Mouse (Mus musculus): ENCODE results near the gene Tpst2.

Gene Tpst2

DNA sequence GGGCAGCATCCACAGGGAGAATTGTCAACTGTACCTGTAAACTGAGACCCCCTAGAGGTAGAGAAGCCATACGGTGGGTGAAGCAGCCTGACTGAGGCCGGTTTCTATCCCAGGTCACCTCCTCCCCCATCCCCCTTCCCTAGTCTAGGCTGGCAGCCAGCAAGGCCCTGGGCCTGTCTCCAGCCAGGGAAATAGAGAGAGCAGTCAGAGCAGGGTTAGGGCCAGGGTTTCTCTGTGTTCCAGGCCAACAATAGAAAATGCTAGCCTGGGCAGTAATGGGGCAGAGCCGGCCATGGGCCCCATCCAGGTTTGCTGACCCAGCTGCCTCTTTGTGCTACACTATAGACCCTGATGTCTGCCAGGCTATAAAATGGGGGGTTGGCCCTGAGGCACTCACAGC lies 21.1 kb upstream of the Tpst2 start, which contains the start of gene Crybb1:
TSS of gene Crybb1 (plus strand) at position 390 of the 400 bp plus-strand sequence.
- no peak for DNase-seq (ENCODE audit: low spot score)

DNA sequence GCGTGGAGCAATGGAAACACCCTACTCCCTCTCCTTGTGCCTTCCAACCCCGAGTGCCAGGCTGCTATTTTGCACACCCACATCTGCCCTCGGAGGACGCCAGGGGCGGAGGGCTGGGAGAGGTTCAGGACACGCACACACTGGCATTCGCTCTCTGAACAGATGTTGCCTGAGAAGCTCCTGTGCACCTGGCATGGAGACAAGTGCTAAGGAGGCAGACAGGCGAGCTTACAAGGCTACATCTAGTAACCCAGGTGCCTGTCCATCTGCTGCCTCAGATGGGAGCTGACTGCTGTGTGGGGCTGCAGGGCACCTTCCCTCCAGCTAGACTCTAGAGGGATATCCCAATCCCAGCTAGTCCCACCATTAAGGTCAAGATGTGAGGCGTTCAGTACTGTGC lies 20.0 kb upstream of the Tpst2 start:
- DNase-seq (ENCODE audit: low spot score), result no peak

DNA sequence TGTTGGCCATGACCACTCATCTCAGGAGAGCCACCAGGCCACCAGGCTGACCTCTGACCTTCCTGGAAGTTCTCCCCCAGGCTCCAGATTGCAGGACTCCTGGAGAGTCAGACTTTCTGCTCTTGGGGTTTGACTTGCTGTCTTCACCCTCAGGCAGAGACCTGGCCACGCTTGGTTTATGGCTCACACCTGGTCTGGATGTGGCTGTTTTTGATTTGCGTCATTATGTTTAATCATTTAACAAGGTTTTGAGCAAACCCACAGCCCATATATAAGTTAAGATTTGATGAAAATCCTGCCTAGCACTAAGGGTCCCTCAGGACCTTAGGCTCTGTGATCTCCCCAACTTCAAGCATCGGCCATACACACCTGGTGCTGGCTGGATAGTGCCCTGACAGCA lies 18.6 kb upstream of the Tpst2 start:
- no peak for DNase-seq (ENCODE audit: low spot score)

DNA sequence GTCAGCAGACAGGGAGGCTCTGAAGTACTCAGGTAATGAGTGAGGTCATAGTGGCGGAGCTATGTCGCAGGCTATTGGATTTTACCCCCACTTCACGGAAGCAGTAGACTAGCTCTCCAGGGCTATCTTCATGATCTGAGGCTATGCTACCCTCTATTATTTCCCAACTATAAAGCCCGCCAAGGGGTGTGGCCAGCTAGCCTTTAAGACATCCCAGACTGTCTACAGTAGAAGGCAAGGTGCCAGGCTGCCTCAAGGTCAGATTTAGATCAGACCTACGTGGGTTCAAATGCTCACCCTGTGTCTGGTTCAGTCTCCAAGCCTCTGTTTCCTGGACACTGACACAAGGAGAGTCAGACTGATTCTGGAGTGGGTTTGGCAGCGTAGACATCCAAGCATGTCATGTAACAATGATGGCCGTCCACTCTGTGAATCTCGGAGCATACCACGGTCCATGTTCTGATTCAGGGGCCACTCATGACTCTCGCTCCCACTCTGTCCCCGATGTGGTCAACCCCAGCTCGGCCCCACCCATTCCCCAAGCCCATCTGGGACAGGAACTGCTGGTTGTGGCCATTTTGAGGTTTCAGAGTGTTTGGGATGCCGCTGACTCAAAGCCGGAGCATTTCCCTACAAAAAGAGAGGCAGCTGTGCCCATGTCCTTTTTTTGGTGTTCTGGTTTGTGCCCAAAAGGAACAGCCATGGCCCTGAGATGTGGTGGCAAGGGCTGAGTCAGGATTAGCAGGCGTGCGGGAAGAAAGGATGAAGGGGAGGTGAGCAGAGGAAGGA lies 16.4 kb upstream of the Tpst2 start:
- DNase-seq (ENCODE audit: low spot score), result no peak

DNA sequence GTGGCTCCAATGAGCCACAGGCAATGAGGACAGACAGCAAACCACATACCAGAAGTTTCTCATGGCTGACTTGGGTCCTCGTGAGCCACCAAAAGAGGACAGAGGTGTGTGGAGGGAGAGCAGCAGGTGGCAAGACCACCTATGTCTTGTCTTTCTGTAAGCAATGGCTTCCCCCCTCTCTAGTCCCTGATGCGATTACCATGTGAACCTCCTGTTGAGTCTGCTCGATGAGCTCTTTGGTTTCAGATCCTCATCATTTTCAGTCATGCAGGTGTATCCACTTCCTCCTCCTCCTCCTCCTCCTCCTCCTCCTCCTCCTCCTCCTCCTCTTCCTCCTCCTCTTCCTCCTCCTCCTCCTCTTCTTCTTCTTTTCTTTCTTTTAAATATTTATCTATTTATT lies 15.7 kb upstream of the Tpst2 start:
- DNase-seq (ENCODE audit: low spot score), result no peak

DNA sequence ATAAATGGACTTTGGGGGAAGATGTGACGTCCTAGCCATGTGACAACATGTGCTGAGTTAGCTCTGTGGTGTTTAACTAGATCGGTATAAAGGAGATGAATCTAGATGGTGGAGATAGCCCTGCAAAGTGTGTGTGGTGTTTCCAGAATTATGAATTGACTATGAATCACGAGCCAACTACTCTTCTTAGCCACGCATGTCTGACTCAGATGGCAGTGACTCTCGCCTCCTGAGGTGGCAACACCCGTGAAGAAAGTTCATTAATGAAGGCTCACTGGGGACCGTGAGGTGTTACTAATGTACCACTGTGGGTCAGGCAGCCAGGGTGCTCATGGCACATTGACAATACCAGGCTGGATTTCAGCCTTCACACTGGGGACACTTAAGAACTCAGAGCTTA lies 12.4 kb upstream of the Tpst2 start:
- DNase-seq (ENCODE audit: low spot score), result no peak

DNA sequence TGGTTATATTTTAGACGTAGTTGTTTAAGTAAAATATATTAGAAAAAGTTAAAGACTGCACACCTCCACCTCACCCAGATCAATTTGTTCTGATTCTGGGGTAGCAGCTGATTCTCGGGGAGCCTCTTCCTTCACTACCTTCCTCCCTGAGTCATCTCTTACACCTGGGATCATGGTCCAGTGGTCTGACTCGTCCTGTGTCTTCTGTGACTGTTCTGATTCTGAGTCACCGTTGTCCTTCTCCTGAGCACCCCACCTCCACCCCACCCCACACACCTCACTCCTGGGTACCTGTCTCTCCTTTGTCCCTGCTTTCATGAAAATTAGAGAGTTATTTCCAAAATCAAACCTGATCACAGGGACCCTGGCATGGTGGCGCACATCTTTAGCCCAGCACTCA lies 11.4 kb upstream of the Tpst2 start:
- no peak for DNase-seq (ENCODE audit: low spot score)

DNA sequence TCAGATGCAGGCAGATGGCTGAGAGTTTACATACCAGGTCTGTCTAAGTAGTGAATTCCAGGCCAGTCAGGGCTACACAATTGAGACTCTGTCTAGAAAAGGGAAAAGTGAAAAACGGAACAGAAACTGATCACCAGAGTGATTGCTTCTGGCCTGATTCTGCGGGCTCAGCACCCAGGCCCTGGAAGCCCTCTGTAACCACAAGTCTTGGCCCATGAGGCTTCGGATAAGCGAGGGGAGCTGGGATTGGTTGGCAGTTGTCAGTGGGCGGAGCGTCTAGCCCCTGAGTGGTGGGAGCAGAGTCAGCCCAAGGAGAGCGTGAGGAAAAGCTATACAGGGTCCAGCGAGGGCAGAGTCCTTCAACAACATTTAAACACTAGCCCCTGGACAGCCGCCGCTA lies 11.0 kb upstream of the Tpst2 start:
- DNase-seq (ENCODE audit: low spot score), result no peak

DNA sequence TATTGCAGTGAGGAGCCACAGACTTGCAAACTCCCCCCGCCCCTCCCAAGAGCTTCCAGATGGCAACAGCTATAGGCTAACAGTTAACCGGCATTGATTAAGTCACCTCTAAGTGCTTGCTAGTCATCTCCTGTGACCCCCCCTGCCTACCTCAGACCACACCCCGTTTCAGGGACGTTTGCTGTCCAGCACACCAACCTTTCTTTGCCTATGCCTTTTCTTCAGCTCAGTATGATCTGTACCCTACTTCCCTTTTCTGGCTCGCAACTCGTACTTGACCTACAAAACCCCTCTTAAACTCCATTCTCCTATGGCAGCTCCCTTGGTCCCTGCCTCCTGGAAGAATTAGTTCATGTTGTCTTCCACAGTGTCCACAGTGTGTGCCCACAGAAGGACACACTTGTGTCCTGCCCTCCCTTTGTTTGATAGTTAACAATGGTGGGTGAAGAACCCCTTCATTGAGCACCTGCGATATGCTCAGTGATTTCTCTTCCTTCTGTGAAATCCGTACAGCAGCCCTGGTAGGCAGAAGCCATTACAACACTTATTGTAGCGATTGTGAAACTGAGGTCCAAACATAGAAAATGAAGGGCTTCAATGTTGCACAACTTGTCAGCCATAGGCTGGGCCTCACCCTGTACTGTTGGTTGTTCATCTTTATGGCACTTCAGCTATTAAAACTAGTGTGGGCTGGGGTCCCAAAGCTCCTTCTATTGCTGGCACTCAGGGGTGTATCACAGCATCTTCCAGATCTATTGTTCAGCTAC lies 10.3 kb upstream of the Tpst2 start:
- no peak for DNase-seq (ENCODE audit: low spot score)

DNA sequence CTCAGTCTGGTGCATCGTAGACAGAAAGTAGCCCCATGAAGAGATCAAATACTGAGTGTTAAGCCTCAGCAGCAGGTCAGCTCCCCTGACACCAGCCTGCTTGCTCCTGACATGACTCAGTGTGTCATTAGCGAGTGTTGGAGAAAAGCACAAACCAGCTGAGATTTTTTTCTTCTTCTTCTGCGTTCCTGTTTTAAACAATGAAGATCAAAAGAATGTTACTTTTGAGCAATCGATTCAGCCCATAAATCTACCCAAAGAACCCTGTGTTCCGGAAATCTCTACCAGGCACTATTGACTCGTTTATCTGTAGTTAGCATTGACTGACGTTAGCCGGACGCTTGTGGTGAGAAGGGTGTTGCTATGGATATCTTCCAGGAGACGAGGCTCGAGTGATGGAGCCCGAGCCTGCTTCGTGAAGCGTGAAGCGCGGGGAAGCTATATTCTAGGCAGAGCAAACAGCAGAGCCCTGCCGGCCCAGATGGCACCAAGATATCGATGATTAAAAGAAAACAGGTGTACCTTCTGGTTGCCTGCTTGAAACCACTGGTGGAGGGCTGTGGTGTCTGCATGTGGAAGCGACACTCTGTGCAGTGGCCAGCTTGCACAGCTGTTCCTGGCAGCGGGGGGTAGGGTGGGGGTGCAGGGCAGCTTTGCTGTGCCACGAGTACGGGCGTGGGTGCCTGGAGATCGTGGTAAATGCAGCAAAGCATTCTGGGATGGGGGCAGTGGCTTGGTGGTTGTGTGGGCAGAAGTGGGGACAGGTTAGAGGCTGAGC lies 5.5 kb upstream of the Tpst2 start:
- DNase-seq (ENCODE audit: low spot score), result no peak

DNA sequence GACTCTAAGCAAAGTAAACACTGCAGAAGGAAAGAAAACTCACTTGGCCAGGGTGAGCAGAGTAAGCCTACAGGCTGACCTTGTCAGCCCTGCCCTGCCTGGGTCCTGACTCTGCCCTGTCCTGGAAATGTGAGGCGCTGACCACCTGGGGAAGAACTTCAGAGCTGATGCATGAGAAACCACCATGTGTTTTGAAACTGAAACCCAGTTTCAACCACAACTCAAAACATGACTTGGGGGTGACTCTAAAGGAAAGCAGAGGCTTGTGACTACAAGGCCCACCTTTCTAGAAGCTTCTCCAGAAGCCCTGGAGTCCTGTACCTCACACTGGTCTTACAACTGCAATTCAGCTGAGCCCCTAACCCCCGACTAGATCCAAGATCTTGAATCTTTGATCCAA lies 3.6 kb upstream of the Tpst2 start:
- DNase-seq (ENCODE audit: low spot score), result no peak

DNA sequence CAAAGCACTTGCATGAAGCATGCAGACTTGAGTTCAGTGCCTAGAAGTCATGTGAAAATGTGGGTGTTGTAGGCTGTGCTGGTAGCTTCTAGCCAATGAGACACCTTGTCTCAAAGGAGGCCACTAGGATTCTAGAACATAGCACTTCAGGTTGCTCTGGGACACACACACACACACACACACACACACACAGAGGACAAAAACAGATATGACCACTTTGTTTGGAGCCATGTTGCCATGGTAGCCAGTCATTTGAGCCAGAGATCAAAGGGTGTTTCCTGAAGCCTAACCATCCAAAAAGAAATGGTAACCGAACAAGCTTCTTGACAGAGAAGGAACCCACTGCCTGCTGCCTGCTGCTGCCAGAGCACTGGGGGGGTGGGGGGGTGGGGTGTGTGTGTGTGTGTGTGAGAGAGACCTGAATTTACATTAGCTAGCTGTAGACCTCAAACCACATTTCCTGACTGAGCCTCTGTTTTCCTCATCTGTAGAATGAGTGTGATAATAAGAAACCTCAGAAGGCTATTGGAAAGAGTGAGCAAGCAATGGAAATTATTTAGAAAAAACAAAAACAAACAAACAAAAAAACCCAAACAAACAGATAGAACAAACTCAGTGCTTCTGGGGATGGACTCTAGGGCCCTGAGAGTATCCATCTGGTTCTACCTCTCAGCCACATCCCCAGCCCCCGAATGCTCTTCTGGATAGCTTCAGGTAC lies 2.6 kb upstream of the Tpst2 start:
- no peak for DNase-seq (ENCODE audit: low spot score)

DNA sequence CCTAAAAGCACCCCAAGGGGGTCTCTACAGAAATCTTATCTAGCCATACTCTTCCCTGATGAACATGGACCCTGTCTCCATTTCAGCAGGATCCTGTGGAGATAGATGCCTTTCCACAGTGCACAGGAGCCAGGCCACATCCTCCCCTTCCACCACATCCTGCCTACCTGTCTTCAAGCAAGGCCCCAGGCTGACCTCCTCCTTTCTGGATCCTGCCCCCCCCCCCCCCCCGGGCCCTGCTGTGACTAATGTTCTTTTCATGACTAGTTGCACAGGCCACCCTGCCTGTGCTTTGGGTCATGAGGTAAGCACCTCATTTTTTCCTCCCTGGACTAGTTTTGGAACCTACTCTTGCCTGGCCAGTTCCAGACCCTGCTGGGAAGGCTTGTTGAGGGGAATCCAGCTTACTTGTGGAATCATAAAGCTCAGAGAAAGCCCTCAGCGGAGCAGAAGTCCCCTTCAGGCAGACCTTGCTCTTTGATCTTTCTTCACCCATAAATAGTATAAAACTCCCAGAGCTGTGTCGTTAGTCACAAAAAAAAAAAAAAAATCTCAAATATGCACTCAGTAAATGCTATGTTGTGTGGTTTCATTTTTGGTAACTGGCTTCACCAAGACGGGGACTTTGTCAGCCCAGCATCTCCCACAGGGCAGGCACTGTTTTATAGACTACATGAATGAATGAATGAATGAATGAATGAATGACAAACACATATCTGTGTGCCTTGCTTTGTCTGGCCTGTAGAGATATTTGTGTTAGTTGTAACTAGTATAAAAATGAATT lies 1.3 kb upstream of the Tpst2 start:
- no peak for DNase-seq (ENCODE audit: low spot score)

DNA sequence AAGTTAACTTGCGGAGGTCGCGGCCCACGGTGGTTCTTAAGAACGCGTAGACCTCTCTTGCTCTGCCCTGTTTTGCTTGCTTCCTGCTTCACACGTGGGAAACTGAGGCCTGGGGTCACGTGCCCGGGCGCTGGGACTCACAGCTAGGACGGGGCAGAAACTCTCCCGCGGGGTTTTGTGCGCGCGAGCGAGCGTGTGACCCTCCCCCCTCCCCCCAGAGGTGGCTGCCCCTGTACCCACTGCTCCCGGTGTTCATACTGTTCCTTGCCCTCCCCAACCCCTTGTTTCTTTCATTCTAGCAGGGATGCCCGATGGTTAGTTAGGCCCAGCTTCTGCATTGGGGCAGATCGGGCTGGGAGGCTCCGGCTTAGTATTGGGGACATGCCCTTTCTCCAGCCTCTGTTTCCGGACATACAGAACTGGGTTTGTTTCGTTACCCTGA lies 437 bp downstream of the Tpst2 start:
- no peak for DNase-seq (ENCODE audit: low spot score)

DNA sequence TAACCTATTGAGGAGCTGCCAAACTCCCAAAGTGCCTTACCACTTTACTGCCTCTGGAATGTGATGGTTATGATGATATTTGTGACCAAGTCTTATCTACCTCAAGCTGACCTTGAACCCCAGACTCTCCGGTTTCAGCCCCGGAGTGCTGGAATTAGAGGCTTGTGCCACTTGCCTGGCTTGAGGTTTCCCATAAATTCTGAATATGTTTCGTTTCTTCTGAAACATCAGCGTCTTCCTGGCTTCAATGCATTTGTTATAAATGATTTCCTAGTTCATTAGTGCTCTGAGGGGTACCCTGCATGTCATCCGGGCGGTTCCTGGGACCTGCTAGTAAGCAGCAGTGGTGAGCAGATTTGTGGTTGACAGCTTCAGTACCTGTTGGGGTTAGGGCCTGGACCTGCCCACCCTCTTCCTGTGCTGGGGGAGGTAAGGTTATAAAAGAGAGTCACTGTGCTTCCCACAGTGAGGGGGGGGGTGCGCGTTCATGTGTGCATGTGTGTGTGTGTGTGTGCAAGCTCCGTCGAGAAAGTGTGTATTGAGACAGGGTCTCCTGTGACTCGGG lies 1.5 kb downstream of the Tpst2 start:
- no peak for DNase-seq (ENCODE audit: low spot score)

DNA sequence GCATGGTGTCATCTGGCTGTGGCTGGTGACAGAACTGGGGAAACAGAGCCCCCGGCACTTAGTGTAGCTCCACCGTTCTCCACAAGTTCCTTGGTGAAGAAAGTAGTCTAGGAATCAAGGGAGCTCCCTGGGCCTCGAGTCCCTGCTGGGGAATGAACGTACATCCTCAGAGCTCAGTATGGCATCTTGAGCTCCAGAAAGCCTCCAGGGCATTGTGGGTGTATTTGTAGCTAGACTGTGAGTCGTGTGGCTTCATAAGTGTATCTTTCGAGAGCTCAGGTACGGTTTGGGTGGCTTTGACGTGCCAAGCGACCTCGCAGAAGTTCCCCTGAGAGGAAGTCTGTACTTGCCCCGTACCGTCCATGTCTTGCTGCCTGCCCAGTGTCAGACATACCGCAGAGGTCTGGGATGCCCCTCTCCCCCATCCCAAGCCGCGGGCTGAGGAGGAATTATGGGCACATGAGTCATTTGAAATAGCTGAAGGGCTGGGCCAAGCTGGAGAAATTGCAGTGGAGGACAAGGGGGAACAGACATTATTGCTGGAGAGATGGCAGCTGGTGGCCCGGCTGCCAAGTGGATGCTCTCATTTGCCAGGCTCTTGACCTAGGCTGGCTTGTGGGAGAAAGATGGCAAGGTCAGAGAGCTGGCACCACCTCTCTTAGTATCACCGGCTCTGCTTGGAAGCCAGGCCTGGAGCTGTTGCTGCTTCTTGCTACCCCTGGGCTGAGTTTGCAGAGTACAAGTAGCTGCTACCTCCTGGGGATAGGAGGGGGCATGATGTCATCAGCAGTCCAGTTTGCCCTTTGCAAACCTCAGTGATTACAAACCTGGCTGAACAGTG lies 2.9 kb downstream of the Tpst2 start:
- DNase-seq (ENCODE audit: low spot score), result no peak

DNA sequence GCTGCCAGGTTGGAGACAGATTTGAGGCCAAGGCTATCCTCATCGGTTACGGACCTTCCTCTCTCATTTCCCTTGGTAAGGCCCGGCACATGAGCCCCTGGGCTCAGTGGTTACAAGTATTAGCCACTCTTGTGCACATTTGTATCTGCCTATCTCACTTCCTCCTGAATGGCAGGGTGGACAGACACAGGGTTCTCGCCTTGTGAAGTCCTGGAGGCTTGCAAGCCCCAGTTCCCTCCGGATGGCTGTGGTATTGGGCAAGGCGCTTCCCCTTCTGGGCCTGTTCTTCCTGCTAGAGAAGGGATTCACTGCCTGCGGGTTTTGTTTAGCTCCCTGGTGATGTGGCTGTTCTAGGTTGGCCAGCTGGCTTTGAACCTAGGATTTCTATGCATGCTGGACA lies 3.7 kb downstream of the Tpst2 start:
- no peak for DNase-seq (ENCODE audit: low spot score)

DNA sequence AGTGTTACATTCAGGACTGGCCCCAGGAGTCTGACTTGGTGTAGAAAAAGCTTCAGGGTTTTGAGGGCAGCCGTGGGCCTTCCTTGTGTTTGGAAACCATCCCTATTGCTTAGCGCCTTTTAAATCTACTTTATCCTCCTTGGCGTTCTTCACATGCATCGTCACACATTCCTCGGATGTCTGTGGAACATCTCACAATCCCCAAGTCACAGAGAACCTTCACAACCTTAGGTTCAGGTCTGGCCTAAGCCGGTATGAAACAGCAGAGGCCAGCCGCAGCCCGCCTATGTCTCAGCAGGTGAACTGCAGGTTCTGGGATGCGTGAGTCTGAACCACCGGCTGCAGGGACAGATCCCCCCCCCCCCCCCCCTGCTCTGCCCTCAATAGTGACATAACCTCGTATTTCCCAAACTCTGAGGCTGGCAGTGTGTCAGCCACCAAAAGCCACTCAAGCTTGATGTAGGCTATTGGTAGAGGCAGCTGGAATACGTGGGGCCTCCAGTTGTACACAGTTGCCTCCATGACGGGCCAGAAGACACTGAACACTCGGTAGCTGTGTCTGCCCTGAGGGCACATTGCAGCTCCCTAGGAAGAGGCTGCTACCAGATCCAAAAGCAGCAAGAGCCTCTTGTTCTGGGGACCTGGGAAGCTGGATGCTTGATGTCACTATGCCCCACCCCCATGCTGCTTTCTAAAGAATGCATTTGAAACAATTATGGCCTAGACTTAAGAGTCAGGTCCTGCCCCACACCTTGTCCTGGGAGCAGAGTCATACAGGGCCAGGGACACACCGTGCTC lies 4.6 kb downstream of the Tpst2 start:
- no peak for DNase-seq (ENCODE audit: low spot score)

DNA sequence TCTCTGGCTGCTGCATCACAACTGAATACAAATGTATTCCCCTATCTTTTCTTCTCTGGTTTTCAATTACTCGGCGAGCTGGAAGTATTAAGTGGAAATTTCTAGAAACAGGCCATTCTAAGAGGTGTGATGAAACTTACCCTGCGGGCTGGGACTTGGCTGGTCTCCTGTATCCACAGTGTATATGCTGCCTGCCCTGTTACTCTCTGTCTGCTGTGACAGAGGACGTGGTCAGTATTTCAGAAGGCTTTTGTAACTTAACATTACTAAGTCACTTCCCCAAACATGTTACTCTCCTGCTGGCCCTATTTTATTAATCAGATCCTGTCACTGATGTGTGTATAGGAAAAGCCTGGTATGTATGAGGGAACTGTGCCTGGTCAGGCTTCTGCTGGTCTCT lies 5.2 kb downstream of the Tpst2 start:
- DNase-seq (ENCODE audit: low spot score), result no peak
